Mouse (Mus musculus) CD8-positive naive resting alpha-beta T cell, adult 2 months (primary cell): ENCODE data around the gene Ear14.
"Not testable (repeated sequence)": the region's sequence is repeated elsewhere in the genome, so short reads cannot be mapped to it uniquely, and the experiment has no call there.

ENCODE experiments used
- DNase-seq, 2 experiments: peaks; one replicate each; pipeline ENCODE4 v3.0.0; 2022; ENCODE audit warnings: low read depth in 2 of 2, low spot score in 2 of 2

Gene Ear14

GRCm38 (mm10) chr14:51203115-51203514, at the start of gene Ear14:
Ear14 (plus strand) TSS chr14:51203391.
- DNase-seq = no peak

DNA sequence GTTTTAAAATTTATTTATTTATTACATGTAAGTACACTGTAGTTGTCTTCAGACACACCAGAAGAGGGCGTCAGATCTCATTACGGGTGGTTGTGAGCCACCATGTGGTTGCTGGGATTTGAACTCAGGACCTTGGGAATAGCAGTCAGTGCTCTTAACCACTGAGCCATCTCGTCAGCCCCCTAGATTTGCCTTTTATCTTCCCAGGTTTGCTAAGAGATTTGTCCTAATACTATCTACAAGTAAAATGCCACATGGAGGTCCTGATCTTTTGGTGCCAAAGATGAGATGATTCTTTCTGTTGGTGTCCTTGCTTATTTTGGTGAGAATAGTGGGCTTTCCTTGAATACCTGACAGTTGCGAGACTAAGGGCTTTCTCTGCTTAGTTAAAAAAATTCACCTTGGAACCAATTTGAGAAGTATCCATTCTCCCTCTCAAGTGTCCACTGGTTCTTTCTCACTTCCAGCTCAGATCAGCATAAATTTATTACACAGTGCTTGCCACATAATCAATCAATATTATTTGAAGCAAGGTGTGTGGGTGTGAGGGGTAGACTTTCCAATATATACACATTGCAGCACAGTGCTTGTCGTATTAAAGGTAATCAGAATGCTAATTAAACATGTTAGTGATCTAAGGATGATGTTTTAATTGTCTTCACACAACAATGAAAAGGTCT, 47.0 kb upstream of the Ear14 start:
- no peak for DNase-seq

GRCm38 (mm10) chr14:51156736-51157068, 46.5 kb upstream of the Ear14 start:
- DNase-seq = no peak

- no peak for DNase-seq
These were observed 46.1 kb upstream of the Ear14 start for GRCm38 (mm10) chr14:51157072-51157471.

DNA sequence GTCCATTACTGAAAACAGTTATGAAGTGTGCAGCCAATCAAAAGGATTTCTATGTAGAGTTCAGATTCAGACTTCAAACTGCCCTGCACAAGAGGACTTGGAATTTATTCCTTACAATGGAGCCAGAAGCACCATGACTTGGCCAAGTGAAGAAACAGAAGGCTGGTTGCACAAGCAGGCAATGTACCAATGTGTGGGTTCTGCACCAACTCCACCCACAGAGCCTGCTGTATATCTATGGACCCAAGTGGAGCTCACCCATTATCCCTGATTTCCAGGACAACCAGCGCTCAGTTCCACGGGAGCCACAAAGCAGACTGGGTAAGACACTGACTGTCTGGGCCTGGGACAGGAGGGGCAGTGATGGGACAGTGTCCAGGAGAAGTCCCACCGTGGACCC, 41.2 kb upstream of the Ear14 start, which contains the start of gene Rnase2b:
Gene Rnase2b, plus strand, starts transcription at position 285 of the 400 bp plus-strand sequence.
- not testable (repeated sequence) for DNase-seq

GRCm38 (mm10) chr14:51163323-51163722, 39.9 kb upstream of the Ear14 start:
- not testable (repeated sequence) for DNase-seq

DNA sequence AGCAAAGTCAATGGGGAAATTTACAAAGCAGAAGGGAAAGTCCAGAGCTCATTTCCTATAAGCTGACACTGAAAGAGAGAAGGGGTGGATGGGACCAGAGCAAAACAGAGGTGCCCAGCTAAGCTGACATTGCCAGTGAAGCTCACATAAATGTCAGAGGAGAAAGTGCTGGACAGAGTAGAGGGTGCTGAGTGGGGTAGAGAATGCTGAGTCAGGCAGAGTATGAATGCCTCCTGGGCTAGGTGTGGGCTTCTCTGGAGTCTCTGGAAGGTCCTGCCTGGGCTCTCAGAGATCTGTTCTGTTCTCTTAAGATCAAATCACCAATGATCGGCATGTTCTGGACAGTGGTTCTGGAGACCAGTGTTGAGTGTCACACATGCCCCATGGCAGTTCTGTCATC, 37.8 kb upstream of the Ear14 start:
- no peak for DNase-seq

GRCm38 (mm10) chr14:51166068-51166467, 37.1 kb upstream of the Ear14 start:
- DNase-seq = no peak

DNA sequence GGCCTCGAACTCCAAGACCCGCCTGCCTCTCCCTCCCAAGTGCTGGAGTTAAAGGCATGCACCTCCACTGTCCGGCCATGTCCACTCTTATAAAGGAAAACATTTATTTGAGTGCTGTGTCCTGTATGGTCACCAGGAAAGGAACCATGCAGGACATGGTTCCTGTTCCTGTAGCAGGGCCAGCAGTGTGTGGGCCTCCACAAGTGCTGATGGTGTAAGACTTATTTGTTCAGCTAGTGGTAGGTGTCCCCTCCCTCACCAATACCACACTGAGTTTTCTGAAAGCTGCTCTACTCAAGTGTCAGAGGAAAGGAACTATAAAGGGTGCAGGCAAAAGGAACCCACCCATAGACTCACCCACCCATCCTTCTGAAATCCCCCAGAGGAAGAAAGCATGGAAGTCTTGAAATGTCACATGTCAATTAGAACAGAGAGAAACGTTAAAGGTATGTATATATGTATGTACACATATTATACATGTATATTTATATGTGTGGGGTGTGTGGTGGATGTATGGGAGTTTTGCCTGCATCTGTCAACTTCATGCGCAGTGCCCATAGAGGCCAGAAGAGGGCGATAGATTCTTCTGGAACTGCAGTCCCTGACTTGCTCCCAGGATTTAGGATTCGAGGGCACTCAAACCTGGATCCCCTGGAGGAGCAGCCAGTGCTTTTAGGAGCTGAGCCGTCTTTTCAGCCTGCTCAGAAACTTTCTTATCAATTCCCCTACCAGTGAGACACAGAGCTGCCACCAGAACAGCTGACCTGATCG, 30.9 kb upstream of the Ear14 start:
- not testable (repeated sequence) for DNase-seq

GRCm38 (mm10) chr14:51172947-51173346, 30.2 kb upstream of the Ear14 start:
- not testable (repeated sequence) for DNase-seq

DNA sequence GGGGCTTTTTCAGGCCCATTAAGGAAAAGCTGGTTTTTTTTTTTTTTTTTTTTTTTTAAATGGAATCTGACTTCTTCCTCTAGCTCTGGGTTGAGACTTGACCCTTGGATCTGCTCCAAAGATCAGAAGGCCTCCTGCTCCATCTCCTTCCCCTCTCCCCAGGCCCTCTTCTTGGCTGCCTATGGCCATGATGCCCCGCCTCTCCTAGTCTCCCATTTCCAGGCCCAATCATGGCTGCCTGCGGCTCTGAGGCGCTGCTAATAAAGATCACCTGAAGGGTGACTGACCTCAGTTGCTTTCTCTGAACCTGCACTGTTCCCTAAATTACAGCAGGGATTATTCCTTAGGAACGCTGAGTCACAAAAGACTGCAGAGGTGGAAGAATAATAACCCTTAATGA, 29.3 kb upstream of the Ear14 start:
- DNase-seq = no peak

- DNase-seq = not testable (repeated sequence)
These were observed 22.1 kb upstream of the Ear14 start for GRCm38 (mm10) chr14:51181051-51181450.

DNA sequence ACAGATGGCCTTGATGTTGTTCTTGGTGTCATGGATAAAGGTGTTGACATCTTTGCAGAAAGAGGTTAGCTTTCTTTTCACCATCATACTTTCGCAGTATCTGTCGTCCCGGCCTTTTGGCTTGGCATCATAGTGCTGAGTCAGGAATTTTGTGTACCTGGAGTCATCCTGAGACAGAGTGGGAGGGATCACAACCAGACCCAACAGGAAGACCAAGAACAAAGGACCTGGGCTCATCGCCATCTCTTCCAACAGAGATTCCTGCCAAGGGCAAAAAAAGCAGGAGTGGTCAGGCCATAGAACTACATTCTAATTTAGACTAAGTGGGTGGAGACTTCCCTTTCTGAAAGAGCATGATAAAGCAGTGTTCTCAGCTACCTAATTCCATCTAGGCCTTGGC, 7.5 kb upstream of the Ear14 start:
- no peak for DNase-seq

DNA sequence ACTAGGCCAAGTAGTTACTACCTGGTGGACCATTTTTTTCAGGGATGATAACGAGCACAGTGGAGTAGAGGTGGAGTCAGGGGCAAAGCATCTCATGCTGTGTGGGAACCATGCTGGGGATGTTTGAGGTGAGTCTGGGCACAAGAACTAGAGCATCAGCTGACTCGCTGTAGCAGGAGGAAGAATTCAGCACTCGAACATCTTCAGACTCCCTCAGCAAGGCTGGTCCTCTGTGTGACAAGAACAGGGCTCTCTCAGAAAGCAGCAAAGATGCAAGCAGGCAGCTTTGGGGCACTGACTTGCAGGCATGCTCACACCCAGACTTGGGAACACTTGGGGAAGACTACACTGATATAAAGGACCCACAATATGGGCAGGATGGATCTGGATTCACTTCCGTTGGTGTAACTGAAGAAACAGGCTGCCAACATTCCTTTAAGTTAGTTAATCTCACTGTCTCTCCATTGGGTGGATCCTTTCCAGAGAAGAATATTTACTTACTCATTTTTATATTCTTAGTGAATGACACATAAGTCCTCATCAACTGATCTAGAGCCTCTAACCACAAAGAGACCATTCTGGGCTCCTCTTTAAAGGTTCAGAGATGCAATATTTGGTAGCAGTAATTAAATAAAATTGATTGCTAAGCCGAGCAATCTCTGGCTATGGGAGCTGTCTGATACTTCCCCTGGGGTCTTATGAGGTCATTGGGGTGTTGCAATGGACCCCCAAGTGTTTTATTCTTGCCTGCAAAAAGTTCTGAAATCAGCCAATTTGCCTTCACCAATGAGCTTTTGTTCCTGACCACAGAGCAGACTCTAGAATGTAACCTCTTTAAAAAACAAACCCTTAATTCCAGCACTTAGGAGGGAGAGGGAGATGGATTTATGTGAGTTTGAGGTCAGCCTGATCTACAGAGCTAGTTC, 3.8 kb upstream of the Ear14 start, which contains the start of gene Ang2:
Gene Ang2, minus strand, starts transcription at position 51 of the 926 bp plus-strand sequence.
- DNase-seq = no peak

DNA sequence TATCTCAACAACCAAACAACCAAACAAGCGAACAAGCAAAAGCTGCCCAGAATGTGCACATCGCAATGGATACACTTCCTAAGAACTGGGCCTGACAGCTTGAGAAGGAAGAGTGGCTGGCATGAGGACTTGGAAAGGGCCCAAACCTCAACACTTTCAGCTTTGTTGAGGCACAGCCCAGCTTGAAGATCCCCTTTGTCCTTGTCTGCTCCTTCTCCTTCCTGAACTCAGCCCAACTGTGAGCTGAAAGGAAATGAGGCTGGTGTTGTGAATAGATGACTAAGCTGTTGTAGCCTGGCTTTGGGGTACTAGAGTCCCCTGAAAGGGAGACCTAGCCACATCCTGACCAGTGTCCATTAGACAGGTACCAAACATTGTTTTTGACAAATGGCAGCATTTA, 3.1 kb upstream of the Ear14 start:
- no peak for DNase-seq

DNA sequence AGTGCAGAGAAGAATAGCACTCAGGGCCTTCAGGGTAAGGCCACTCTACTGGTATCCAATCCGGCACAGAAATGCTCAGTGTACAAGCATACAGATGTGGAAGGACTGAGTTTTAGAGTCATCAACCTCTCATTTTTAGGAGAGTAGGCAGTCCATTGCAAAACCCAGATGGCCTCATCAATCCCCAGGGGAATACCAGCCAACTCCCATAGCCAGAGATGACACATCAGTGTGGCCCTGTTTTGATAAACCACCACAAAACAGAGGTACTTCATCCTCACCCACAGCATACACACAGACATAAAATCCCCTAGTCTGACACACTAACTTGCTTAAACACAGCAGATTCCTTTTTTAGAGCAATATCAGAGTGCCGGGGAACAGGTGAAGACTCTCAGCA, 2.7 kb upstream of the Ear14 start:
- DNase-seq = no peak

DNA sequence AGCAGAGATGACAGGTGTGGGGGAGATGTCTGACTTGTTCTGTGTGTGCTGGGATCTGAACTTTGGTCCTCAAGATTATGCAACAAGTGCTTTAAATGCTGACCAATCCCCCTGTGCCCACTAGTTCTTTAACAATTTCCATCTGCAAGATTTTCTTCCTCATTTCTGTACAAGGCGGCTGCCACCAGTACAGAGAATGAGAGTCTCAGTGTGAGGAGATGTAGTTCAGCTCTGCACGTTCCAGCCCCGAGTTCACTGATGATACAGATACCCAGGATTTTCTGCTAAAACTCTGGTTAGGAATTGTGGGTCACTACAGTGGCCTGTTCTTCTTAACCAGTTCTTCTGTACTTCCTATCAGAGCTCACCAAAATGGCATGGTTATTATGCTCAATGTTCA, 16.9 kb downstream of the Ear14 start:
- not testable (repeated sequence) for DNase-seq

- not testable (repeated sequence) for DNase-seq
These were observed 26.5 kb downstream of the Ear14 start for GRCm38 (mm10) chr14:51229657-51230056.

GRCm38 (mm10) chr14:51237488-51237887, 34.3 kb downstream of the Ear14 start:
- not testable (repeated sequence) for DNase-seq

DNA sequence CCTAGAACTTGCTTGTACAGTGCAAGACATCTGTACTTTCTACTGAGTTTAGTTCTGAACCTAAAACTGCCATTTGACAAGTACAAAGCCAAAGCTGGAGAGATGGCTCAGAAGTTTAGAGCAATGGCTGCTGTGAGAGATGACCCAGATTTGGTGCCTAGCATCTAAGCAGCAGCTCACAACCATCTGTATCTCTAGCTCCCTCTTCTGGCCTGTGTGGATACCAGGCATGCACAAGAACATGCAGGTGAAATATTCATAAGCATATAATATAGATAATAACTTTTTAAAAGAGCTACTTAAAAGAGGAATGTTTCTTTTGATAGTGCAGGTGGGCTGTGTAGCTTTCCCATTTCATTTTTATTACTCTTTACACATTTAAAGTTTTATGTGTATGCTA, 37.7 kb downstream of the Ear14 start:
- no peak for DNase-seq

GRCm38 (mm10) chr14:51247736-51248135, 44.5 kb downstream of the Ear14 start:
- DNase-seq = no peak
